Mouse (Mus musculus): ENCODE results near the gene Fbxl17. TPM values are rescaled to one million over a fixed set of nuclear protein-coding genes. Genes with fewer than 3 reads are reported as not detected.

Fbxl17 gene
- polyA plus RNA-seq, 1 experiment from 2014 or later: 3.3 TPM

DNA sequence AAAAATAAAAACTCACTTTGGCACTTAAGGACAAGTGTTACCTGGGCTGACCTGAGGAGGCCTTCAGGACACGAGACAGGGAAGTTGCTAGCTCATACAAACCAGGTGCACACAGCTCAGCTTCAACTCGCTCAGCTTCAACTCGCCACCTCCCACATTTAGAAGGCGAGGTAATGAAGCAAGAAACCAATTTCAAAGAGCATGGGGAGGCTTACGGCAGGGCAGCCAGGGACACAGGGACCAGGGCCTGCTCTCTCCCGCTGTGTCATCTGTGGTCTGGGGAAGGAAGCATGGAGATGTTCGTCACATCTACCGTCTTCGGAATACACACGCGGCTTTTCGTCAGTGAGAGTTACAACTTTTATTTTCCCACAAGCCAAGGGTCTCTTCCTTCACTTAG lies 491.9 kb downstream of the Fbxl17 start:
- no peak for DNase-seq
- no peak overlapping the region for H3K27ac ChIP-seq (ENCODE audit: low read depth)
- H3K9ac ChIP-seq (replicated peaks): no peak overlapping the region
- WGBS (ENCODE audit: insufficient replicate concordance): 74% methylated on average over 12 of the region's 12 CpGs
- TF ChIP-seq CTCF (IDR thresholded peaks at IDR 0.05; ENCODE audit: low read depth) (no peak), EP300 (IDR thresholded peaks at IDR 0.05; ENCODE audit: low read depth) (no peak)
- H3K4me3 ChIP-seq (ENCODE audit: low read depth, low read length): no peak overlapping the region
- ATAC-seq: 0 out of 2 replicates have a peak, but pooled peaks have one; percentile 36
- no peak overlapping the region for H3K4me2 ChIP-seq (ENCODE audit: low read depth, low read length)
- H3K9me3 ChIP-seq (ENCODE audit: low read length): no peaks in the 10 kb centered on the region
- no peaks in the 10 kb centered on the region for H3K4me1 ChIP-seq (ENCODE audit: insufficient read depth)
- H3K36me3 ChIP-seq (replicated peaks; ENCODE audit: insufficient read depth, low read length): no peaks in the 10 kb centered on the region
- no peaks in the 10 kb centered on the region for H3K27me3 ChIP-seq (ENCODE audit: insufficient read depth, low read length)

Small RNA genes within 50 kb of the gene (microRNA-seq; reads per million reads assigned to microRNA genes)
- not detected for gene Gm24813
